Mouse (Mus musculus): ENCODE data around the gene Top1. TPM values are rescaled to one million over a fixed set of nuclear protein-coding genes. Genes with fewer than 3 reads are reported as not detected.

The Top1 gene
- 1,000 to 10,000 TPM in 5 of 26 experiments, 100 to 1,000 TPM in 21; 163 to 2,320 (median 324) TPM for total RNA-seq (2018; cell fraction: chromatin; rRNA removed)
- 100 to 1,000 TPM in 5 of 26 experiments, 10 to 100 TPM in 21; 48.6 to 258 (median 67.5) TPM for total RNA-seq (2018; cell fraction: cytosol; rRNA removed)
- total RNA-seq (2018; cell fraction: nucleus; rRNA removed), result 100 to 1,000 TPM in 23 of 26 experiments, 10 to 100 TPM in 3; 82.9 to 919 (median 169) TPM
- polyA plus RNA-seq (2018), result 52.3 to 148 TPM (median 103 TPM) in 3 replicates

GRCm38 (mm10) chr2:160645614-160646137 is at the start of gene Top1:
Gene Top1, plus strand, starts transcription at chr2:160645888.
- Histone ChIP-seq H3K4me3 (ENCODE audit: inconsistent target) (peak within 1 kb of the TSS; percentile 47), H3K36me3 (ENCODE audit: inconsistent target) (no peaks in the 10 kb centered on the region), H3K79me2 (ENCODE audit: inconsistent target) (peaks cover 41% of the 10 kb centered on the region), H3K27ac (peak within 1 kb of the TSS; percentile 61)
- under 1% methylated on average over 50 of the region's 50 CpGs for WGBS (ENCODE audit: missing documents)

GRCm38 (mm10) chr2:160597582-160598281 is 48.0 kb upstream of the Top1 start:
- H3K36me3 ChIP-seq (ENCODE audit: inconsistent target), result no peaks in the 10 kb centered on the region
- H3K4me3 ChIP-seq (ENCODE audit: inconsistent target), result no peak overlapping the region
- WGBS (ENCODE audit: missing documents), result 44% methylated on average over 12 of the region's 12 CpGs
- no peak overlapping the region for H3K27ac ChIP-seq
- no peaks in the 10 kb centered on the region for H3K79me2 ChIP-seq (ENCODE audit: inconsistent target)

DNA sequence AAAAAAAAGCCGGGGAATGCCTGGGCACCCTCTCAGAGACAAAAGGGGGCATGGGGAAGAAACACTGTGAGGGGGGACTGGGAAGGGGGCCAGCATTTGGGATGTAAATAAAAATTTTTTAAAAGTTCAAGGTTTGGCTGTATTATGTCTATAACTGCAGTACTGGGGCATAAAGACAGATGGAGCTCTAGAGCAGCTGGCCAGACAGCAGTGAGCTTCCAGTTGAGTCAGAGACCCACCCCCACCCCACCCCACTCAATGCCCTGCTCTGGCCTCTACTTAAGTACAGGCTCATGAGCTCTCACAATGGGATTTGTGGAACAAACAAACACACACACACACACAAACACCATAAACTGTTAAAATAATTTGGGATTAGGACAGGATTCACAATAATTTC is 43.9 kb upstream of the Top1 start:
- H3K27ac ChIP-seq, result no peak overlapping the region
- no peaks in the 10 kb centered on the region for H3K79me2 ChIP-seq (ENCODE audit: inconsistent target)
- H3K36me3 ChIP-seq (ENCODE audit: inconsistent target), result no peaks in the 10 kb centered on the region
- H3K4me3 ChIP-seq (ENCODE audit: inconsistent target), result no peak overlapping the region
- WGBS (ENCODE audit: missing documents), result 44% methylated on average over 1 of the region's 1 CpGs

GRCm38 (mm10) chr2:160603154-160603933 is 42.3 kb upstream of the Top1 start:
- WGBS (ENCODE audit: missing documents), result 53% methylated on average over 10 of the region's 10 CpGs
- Histone ChIP-seq H3K27ac (no peak overlapping the region), H3K79me2 (ENCODE audit: inconsistent target) (no peaks in the 10 kb centered on the region)

GRCm38 (mm10) chr2:160610012-160610411 is 35.7 kb upstream of the Top1 start:
- WGBS (ENCODE audit: missing documents), result 78% methylated on average over 2 of the region's 2 CpGs
- Histone ChIP-seq H3K79me2 (ENCODE audit: inconsistent target) (no peaks in the 10 kb centered on the region; the same call in 1 of the 2 replicates), H3K27ac (no peak overlapping the region), H3K4me3 (ENCODE audit: inconsistent target) (no peak overlapping the region), H3K36me3 (ENCODE audit: inconsistent target) (no peaks in the 10 kb centered on the region)

More at GRCm38 (mm10) chr2:160603154-160603933, 42.3 kb upstream of the Top1 start:
- Histone ChIP-seq H3K4me3 (ENCODE audit: inconsistent target) (no peak overlapping the region), H3K36me3 (ENCODE audit: inconsistent target) (no peaks in the 10 kb centered on the region)

- WGBS (ENCODE audit: missing documents), result 82% methylated on average over 5 of the region's 5 CpGs
- Histone ChIP-seq H3K79me2 (ENCODE audit: inconsistent target) (peaks cover 9% of the 10 kb centered on the region; the same call in 1 of the 2 replicates), H3K27ac (no peak overlapping the region), H3K36me3 (ENCODE audit: inconsistent target) (no peaks in the 10 kb centered on the region), H3K4me3 (ENCODE audit: inconsistent target) (no peak overlapping the region)
These were observed 32.3 kb upstream of the Top1 start for GRCm38 (mm10) chr2:160613186-160613919.

DNA sequence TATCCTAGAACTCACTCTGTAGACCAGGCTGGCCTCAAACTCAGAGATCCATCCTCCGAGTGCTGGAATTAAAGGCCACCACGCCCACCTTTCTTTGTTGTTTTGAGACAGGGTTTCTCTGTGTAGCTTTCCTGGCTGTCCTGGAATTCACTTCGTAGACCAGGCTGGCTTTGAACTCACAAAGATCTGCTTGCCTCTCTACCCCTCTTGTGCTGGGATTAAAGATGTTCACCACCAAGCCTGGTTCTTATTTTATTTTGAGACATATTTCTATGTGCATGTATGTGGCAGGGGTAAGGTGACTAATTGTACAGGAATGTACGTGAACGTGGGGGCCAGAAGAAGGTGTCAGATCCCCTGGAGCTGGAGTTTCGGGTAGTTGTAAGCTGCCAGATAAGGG is 27.9 kb upstream of the Top1 start:
- peaks cover 9% of the 10 kb centered on the region; the same call in 1 of the 2 replicates for H3K79me2 ChIP-seq (ENCODE audit: inconsistent target)
- no peaks in the 10 kb centered on the region for H3K36me3 ChIP-seq (ENCODE audit: inconsistent target)
- H3K4me3 ChIP-seq (ENCODE audit: inconsistent target), result no peak overlapping the region
- 99% methylated on average over 6 of the region's 6 CpGs for WGBS (ENCODE audit: missing documents)
- no peak overlapping the region for H3K27ac ChIP-seq

GRCm38 (mm10) chr2:160618619-160619220 is 27.0 kb upstream of the Top1 start:
- Histone ChIP-seq H3K36me3 (ENCODE audit: inconsistent target) (no peaks in the 10 kb centered on the region), H3K79me2 (ENCODE audit: inconsistent target) (peaks cover 9% of the 10 kb centered on the region; the same call in 1 of the 2 replicates), H3K27ac (peak overlapping the region; percentile 80; the same call in 1 of the 2 replicates), H3K4me3 (ENCODE audit: inconsistent target) (no peak overlapping the region)
- 100% methylated on average over 6 of the region's 6 CpGs for WGBS (ENCODE audit: missing documents)

GRCm38 (mm10) chr2:160619300-160619699 is 26.4 kb upstream of the Top1 start:
- no peaks in the 10 kb centered on the region for H3K36me3 ChIP-seq (ENCODE audit: inconsistent target)
- peak overlapping the region; percentile 0; the same call in 1 of the 2 replicates for H3K4me3 ChIP-seq (ENCODE audit: inconsistent target)
- peaks cover 9% of the 10 kb centered on the region; the same call in 1 of the 2 replicates for H3K79me2 ChIP-seq (ENCODE audit: inconsistent target)
- peak overlapping the region; percentile 80 for H3K27ac ChIP-seq
- WGBS (ENCODE audit: missing documents), result 93% methylated on average over 4 of the region's 5 CpGs

DNA sequence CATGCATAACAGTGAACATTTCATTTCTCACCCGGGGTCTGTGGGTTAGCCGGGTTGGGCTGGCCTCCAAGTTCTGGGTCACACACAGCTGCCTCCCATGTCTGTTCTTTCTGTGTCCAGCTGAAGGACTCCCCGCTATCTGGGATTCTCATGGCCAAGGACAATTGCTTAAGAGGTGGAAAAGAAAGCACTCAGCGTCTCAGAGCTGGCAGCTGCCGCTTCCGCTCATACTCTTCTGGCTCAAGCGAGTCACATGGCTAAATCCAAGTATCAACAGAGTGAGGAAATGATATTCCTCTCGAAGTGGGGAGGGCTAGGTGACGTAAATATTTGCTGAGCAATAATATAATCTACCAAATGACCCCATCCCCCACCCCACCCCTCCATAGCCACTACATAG is 25.9 kb upstream of the Top1 start:
- peak overlapping the region; percentile 80 for H3K27ac ChIP-seq
- WGBS (ENCODE audit: missing documents), result 37% methylated on average over 9 of the region's 9 CpGs

DNA sequence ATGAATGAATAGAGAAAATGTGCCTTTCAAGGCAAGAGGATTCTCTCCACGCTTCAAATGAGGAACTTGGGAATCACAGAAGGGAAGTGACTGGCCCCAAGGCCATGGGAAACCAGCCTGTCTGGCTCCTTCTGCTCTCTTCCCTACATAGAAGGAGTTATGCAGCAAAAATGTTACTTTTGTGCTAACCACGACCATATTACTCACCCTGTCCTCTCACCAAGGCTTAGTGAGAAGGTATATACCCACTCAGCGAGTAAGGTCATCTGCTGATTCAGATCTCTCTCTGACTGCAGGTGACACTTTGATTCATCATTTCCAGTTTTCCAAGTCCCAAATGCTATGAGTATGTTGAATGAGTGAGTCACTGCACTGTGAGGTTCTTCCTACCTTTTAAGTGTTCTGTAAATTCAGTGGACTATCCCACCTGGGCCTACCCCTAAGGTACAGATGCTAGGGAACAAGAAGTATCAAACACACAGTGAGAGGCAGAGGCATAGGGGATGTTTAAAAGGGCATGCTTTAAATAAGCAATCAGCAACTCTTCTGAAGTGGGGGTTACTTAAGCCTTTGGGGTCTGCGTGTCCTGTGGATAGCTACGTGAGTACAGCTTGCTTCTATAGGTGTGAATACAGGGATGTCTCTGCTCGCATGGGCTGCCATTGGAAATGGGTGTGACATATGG is 25.3 kb upstream of the Top1 start:
- Histone ChIP-seq H3K4me3 (ENCODE audit: inconsistent target) (peak overlapping the region; percentile 0; the same call in 1 of the 2 replicates), H3K36me3 (ENCODE audit: inconsistent target) (no peaks in the 10 kb centered on the region), H3K27ac (peak overlapping the region; percentile 80), H3K79me2 (ENCODE audit: inconsistent target) (peaks cover 9% of the 10 kb centered on the region; the same call in 1 of the 2 replicates)
- 55% methylated on average over 6 of the region's 6 CpGs for WGBS (ENCODE audit: missing documents)

More for the DNA sequence above, 25.9 kb upstream of the Top1 start:
- H3K79me2 ChIP-seq (ENCODE audit: inconsistent target), result peaks cover 9% of the 10 kb centered on the region; the same call in 1 of the 2 replicates
- H3K36me3 ChIP-seq (ENCODE audit: inconsistent target), result no peaks in the 10 kb centered on the region
- peak overlapping the region; percentile 0; the same call in 1 of the 2 replicates for H3K4me3 ChIP-seq (ENCODE audit: inconsistent target)

DNA sequence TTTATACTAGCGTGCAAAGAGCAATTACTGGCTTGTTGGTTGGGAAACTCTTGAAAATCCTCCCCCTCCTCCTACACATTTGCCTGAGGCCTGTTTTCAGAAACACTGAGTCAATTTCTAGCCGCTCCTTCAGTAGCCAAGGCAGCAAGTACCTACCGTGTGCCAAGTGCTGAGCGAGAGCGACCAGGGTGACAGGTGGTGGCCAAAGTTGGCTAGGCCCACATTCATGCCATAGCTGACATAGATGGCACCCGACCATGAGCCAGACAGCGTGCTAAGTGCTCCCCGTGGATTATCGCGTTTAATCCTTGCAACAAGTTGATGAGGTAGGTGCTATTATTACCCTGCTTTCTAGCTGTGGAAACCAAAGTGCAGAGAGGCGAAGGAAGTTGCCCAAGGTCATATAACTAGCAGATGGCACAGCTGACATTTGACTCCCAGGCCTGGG is 24.7 kb upstream of the Top1 start:
- Histone ChIP-seq H3K36me3 (ENCODE audit: inconsistent target) (no peaks in the 10 kb centered on the region), H3K4me3 (ENCODE audit: inconsistent target) (no peak overlapping the region), H3K79me2 (ENCODE audit: inconsistent target) (peaks cover 9% of the 10 kb centered on the region; the same call in 1 of the 2 replicates), H3K27ac (peak overlapping the region; percentile 80)
- 92% methylated on average over 9 of the region's 11 CpGs for WGBS (ENCODE audit: missing documents)

DNA sequence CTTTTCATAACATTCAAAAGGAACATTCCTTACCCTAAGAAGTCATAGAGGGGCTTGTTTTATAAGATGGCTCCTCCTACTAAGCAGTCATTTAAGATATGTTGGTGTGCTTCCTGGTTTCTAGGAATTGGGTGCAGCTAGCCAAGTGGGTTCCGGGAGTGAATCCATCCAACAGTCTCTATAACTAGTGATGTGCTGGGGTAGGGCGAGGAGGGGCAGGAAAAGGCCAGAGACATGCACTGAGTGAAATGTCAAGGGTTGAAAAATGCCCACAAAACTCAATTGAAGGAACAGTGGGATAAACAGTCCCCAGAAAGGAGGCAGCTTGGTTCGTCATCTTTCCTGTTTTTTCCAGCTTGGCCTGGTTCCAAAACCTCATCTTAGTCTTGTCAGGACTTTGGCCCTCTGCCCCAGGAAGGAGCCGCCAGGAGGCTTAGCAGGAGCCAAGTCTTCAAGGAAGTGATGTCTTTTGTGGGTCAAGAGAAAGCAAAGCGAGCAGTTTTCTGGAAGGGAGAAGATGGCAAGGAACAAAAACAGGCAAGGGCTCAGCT is 24.0 kb upstream of the Top1 start:
- 36% methylated on average over 5 of the region's 5 CpGs for WGBS (ENCODE audit: missing documents)
- peak overlapping the region; percentile 80 for H3K27ac ChIP-seq

More for the DNA sequence above, 24.0 kb upstream of the Top1 start:
- Histone ChIP-seq H3K79me2 (ENCODE audit: inconsistent target) (peaks cover 9% of the 10 kb centered on the region; the same call in 1 of the 2 replicates), H3K4me3 (ENCODE audit: inconsistent target) (no peak overlapping the region), H3K36me3 (ENCODE audit: inconsistent target) (no peaks in the 10 kb centered on the region)
